Comparison of ENCODE assay signal across 8 mouse cellular contexts in the genomic region with DNA sequence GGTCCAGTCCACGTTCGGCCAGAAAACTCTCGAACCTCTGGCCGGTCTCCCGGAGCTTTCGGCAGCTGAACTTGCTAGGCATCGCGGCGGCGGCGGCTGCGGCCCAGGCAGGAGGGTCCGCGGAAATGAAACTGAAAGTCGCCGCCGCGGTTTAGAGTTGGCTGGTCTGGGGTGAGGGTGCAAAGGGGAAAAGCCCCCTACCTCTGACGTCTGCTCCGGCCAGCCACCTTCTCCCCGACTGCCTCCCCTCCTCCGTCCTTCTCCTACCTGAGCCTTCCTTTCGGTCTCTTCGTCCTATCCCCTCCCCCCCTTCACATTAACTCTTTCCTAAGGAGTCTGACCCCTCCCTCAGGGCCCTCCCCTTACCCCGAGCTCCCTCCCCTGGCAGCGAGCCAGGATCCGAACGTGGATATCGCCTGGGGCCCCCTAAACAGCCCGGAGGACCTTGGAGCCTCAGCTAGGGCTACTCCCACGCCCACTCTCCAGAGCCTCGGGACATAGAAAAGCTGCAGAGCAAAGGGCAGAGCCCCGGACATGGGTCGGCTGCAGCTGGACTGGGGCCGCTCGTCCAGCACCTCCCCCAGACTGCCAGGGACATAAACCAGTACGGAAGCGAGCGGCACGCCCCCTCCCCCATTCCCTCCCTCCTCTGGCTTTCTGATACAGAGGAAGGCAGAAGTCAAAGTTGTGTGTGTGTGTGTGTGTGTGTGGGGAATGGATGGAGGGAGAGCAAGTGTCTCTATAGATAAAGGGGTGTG. TPM values are rescaled to one million over a fixed set of nuclear protein-coding genes. Genes with fewer than 3 reads are reported as not detected.
A peak's percentile ranks its signal among the peaks of the same experiment; 100 is the strongest.
DNase-seq lines count a peak whose midpoint lies in the region; ATAC-seq lines count a peak whose summit lies in the region.

A gene (minus strand): TSS at position 573 of the 758 bp plus-strand sequence.

- peak; percentile 81 for DNase-seq in CD4-positive helper T cell, adult 2 months (ENCODE audit: low read depth, low spot score)
- peak; percentile 61 to 74 for DNase-seq in adrenal gland, postnatal 4 days (ENCODE audit: low spot score in 2 of 2)
- peak; percentile 95 for DNase-seq in heart, embryonic 10.5 days (ENCODE audit: low spot score)
- DNase-seq in kidney, adult 9 months: peak; percentile 91
- peak; percentile 54 for DNase-seq in liver, embryonic 13.5 days
- peak; percentile 77 to 83 for DNase-seq in natural killer cell, adult 2 months (ENCODE audit: low spot score in 2 of 2)

- H3K9me3 ChIP-seq in embryonic facial prominence, embryonic 15.5 days (replicated peaks): no peaks in the 10 kb centered on the region
- no peaks in the 10 kb centered on the region for H3K9me3 ChIP-seq in heart, embryonic 10.5 days
- no peaks in the 10 kb centered on the region for H3K9me3 ChIP-seq in liver, embryonic 13.5 days (replicated peaks)
- H3K9me3 ChIP-seq in stomach, embryonic 15.5 days: no peaks in the 10 kb centered on the region

- H3K9ac ChIP-seq in embryonic facial prominence, embryonic 15.5 days: peak within 1 kb of the TSS; percentile 96
- peak within 1 kb of the TSS; percentile 79 for H3K9ac ChIP-seq in liver, embryonic 13.5 days
- H3K9ac ChIP-seq in stomach, embryonic 15.5 days: peak within 1 kb of the TSS; percentile 78

- no peaks in the 10 kb centered on the region for H3K27me3 ChIP-seq in embryonic facial prominence, embryonic 15.5 days
- no peaks in the 10 kb centered on the region for H3K27me3 ChIP-seq in heart, embryonic 10.5 days (ENCODE audit: insufficient read depth, poor library complexity, severe bottlenecking)
- H3K27me3 ChIP-seq in liver, embryonic 13.5 days: no peaks in the 10 kb centered on the region
- no peaks in the 10 kb centered on the region for H3K27me3 ChIP-seq in stomach, embryonic 15.5 days (replicated peaks)

- peak; percentile 81 for ATAC-seq in embryonic facial prominence, embryonic 15.5 days (ENCODE audit: insufficient number of reproducible peaks, low FRiP score, low TSS enrichment, low read depth)
- peak; percentile 83 for ATAC-seq in liver, embryonic 13.5 days (ENCODE audit: low read depth)
- peak; percentile 89 for ATAC-seq in stomach, embryonic 15.5 days (ENCODE audit: insufficient read depth, low FRiP score, low read depth)

- H3K27ac ChIP-seq in embryonic facial prominence, embryonic 15.5 days (replicated peaks): peak within 1 kb of the TSS; percentile 97
- peak within 1 kb of the TSS; percentile 98 for H3K27ac ChIP-seq in heart, embryonic 10.5 days
- peak within 1 kb of the TSS; percentile 75 for H3K27ac ChIP-seq in liver, embryonic 13.5 days
- peak within 1 kb of the TSS; percentile 95 for H3K27ac ChIP-seq in stomach, embryonic 15.5 days

- peak within 1 kb of the TSS; percentile 94 for H3K4me3 ChIP-seq in embryonic facial prominence, embryonic 15.5 days (replicated peaks)
- H3K4me3 ChIP-seq in heart, embryonic 10.5 days: peak within 1 kb of the TSS; percentile 98
- H3K4me3 ChIP-seq in liver, embryonic 13.5 days (replicated peaks): peak within 1 kb of the TSS; percentile 70
- peak within 1 kb of the TSS; percentile 91 for H3K4me3 ChIP-seq in stomach, embryonic 15.5 days (replicated peaks)

- under 1% methylated on average over 40 of the region's 40 CpGs for WGBS in embryonic facial prominence, embryonic 15.5 days
- under 1% methylated on average over 40 of the region's 40 CpGs for WGBS in heart, embryonic 10.5 days
- WGBS in liver, embryonic 13.5 days (ENCODE audit: insufficient replicate concordance): under 1% methylated on average over 40 of the region's 40 CpGs
- WGBS in stomach, embryonic 15.5 days: under 1% methylated on average over 40 of the region's 40 CpGs

- H3K36me3 ChIP-seq in embryonic facial prominence, embryonic 15.5 days: peaks cover 13% of the 10 kb centered on the region
- H3K36me3 ChIP-seq in heart, embryonic 10.5 days: peaks cover 35% of the 10 kb centered on the region
- H3K36me3 ChIP-seq in liver, embryonic 13.5 days: peaks cover 38% of the 10 kb centered on the region
- no peaks in the 10 kb centered on the region; the same call in 1 of the 2 replicates for H3K36me3 ChIP-seq in stomach, embryonic 15.5 days

- peak within 1 kb of the TSS; percentile 75 for H3K4me2 ChIP-seq in embryonic facial prominence, embryonic 15.5 days (replicated peaks)
- peak within 1 kb of the TSS; percentile 90 for H3K4me2 ChIP-seq in liver, embryonic 13.5 days
- H3K4me2 ChIP-seq in stomach, embryonic 15.5 days: peak within 1 kb of the TSS; percentile 55

- H3K4me1 ChIP-seq in embryonic facial prominence, embryonic 15.5 days: peaks cover 21% of the 10 kb centered on the region
- peaks cover 42% of the 10 kb centered on the region for H3K4me1 ChIP-seq in heart, embryonic 10.5 days
- H3K4me1 ChIP-seq in liver, embryonic 13.5 days (replicated peaks): peaks cover 42% of the 10 kb centered on the region
- peaks cover 12% of the 10 kb centered on the region; the same call in 1 of the 2 replicates for H3K4me1 ChIP-seq in stomach, embryonic 15.5 days

RNA-seq across cellular contexts. Expression of the gene that starts here (rescaled TPM):
- total RNA-seq in adrenal gland, postnatal 4 days (2021): 10 to 100 TPM; 49.0 to 52.8 TPM
- 44.7 and 47.0 TPM in 2 replicates for polyA plus RNA-seq in embryonic facial prominence, embryonic 15.5 days (2015; fragmentation: Nextera tagmentation; extraction: Ambion mirVana)
- polyA plus RNA-seq in heart, embryonic 10.5 days (2016; fragmentation: Nextera tagmentation; extraction: Ambion mirVana): 42.2 and 54.0 TPM in 2 replicates
- 26.2 and 28.7 TPM in 2 replicates for polyA plus RNA-seq in liver, embryonic 13.5 days (2015; fragmentation: Nextera tagmentation; extraction: Ambion mirVana)
- polyA plus RNA-seq in stomach, embryonic 15.5 days (2015; fragmentation: Nextera tagmentation; extraction: Ambion mirVana): 86.1 and 95.2 TPM in 2 replicates

Comparison
In these comparisons a context has a peak if more than half of its experiments do, and no peak if none do; other contexts are left out.
1. Peak in every context shown above with its lines: DNase-seq, ATAC-seq, H3K4me3 ChIP-seq and H3K27ac ChIP-seq.